Mouse (Mus musculus) gastrocnemius, adult 18-20 months (tissue): ENCODE measurements around the gene Dynlrb1. TPM values are rescaled to one million over a fixed set of nuclear protein-coding genes. Genes with fewer than 3 reads are reported as not detected.

Experiments used
- DNase-seq: peaks from one replicate; pipeline ENCODE4 v3.0.0; 2021; ENCODE audit warnings: low spot score
- total RNA-seq, 2 experiments: library from RNA; stranded (reverse); gene quantifications; 2 replicates each; pipeline ENCODE4 v1.2.3; 2021

Gene Dynlrb1
- total RNA-seq, 2 experiments from 2014 or later = 112 to 120 TPM

GRCm38 (mm10) chr2:155279163-155279562 lies 42.8 kb downstream of the Dynlrb1 start:
- no peak for DNase-seq

- DNase-seq = peak; percentile 36
Measured at GRCm38 (mm10) chr2:155280116-155280515, 43.8 kb downstream of the Dynlrb1 start.

- DNase-seq = peak; percentile 87
Measured at GRCm38 (mm10) chr2:155283793-155284192, 47.5 kb downstream of the Dynlrb1 start.

GRCm38 (mm10) chr2:155284647-155285046 lies 48.3 kb downstream of the Dynlrb1 start:
- peak; percentile 56 for DNase-seq

- no peak for DNase-seq
Measured at GRCm38 (mm10) chr2:155285744-155286143, 49.4 kb downstream of the Dynlrb1 start.

- DNase-seq = no peak
Measured at GRCm38 (mm10) chr2:155287456-155288250, 51.3 kb downstream of the Dynlrb1 start.

GRCm38 (mm10) chr2:155290066-155290465 lies 53.7 kb downstream of the Dynlrb1 start:
- DNase-seq = no peak

GRCm38 (mm10) chr2:155293382-155293781 lies 57.0 kb downstream of the Dynlrb1 start:
- peak; percentile 83 for DNase-seq

- no peak for DNase-seq
Measured at GRCm38 (mm10) chr2:155293946-155294345, 57.6 kb downstream of the Dynlrb1 start.

- no peak for DNase-seq
Measured at GRCm38 (mm10) chr2:155295453-155295852, 59.1 kb downstream of the Dynlrb1 start.

GRCm38 (mm10) chr2:155299563-155299962 lies 63.2 kb downstream of the Dynlrb1 start:
- DNase-seq = peak; percentile 66

Other genes starting within 250 kb of the Dynlrb1 start
- not detected for gene Gm14226, start 218.3 kb upstream of the Dynlrb1 start, total RNA-seq
- 10 to 100 TPM; 14.4 to 15.8 TPM for gene Ahcy, start 162.0 kb upstream of the Dynlrb1 start, total RNA-seq
- 10 to 100 TPM; 18.4 to 18.6 TPM for gene Itch, start 103.0 kb upstream of the Dynlrb1 start, total RNA-seq
- 100 to 1,000 TPM; 233 to 274 TPM for gene Map1lc3a, start 39.8 kb downstream of the Dynlrb1 start, total RNA-seq
- gene Pigu, start 120.9 kb downstream of the Dynlrb1 start, total RNA-seq = 10 to 100 TPM; 22.4 to 25.1 TPM
- gene Trp53inp2, start 144.5 kb downstream of the Dynlrb1 start, total RNA-seq = 100 to 1,000 TPM; 307 to 321 TPM
- gene Ncoa6, start 237.4 kb downstream of the Dynlrb1 start, total RNA-seq = 10 to 100 TPM; 11.6 to 11.8 TPM